Mouse (Mus musculus) forebrain, embryonic 16.5 days (tissue): ENCODE results near the gene Dtd1. TPM values are rescaled to one million over a fixed set of nuclear protein-coding genes. Genes with fewer than 3 reads are reported as not detected.

Experiments
- ATAC-seq: fragments of 200-750 bp; cut with Nextera tagmentation; 2 replicates; pipeline ENCODE4 v1.8.0; 2017; ENCODE audit warnings: mild to moderate bottlenecking, moderate library complexity
- H3K27ac ChIP-seq: fragments of 300-500 bp; sonication (generic); 2 replicates; pipeline ENCODE4 v1.5.1; 2014; ENCODE audit warnings: low read length, control low read depth
- H3K27me3 ChIP-seq: fragments of 300-500 bp; sonication (generic); replicated peaks from 2 replicates; pipeline ENCODE4 v1.6.1; 2014; ENCODE audit warnings: low read length; ENCODE audit not compliant: control insufficient read depth, insufficient read depth
- H3K36me3 ChIP-seq: fragments of 300-500 bp; sonication (generic); 2 replicates; pipeline ENCODE4 v1.6.1; 2014; ENCODE audit not compliant: control insufficient read depth, insufficient read depth
- H3K4me1 ChIP-seq: fragments of 300-500 bp; sonication (generic); replicated peaks from 2 replicates; pipeline ENCODE4 v1.6.1; 2014; ENCODE audit warnings: low read length; ENCODE audit not compliant: control insufficient read depth, insufficient read depth
- H3K4me2 ChIP-seq: fragments of 300-500 bp; sonication (generic); 2 replicates; pipeline ENCODE4 v1.6.1; 2014; ENCODE audit warnings: mild to moderate bottlenecking, low read length, control low read depth
- H3K4me3 ChIP-seq: fragments of 300-500 bp; sonication (generic); replicated peaks from 2 replicates; pipeline ENCODE4 v1.5.1; 2014; ENCODE audit warnings: mild to moderate bottlenecking, low read length, control low read depth
- H3K9ac ChIP-seq: fragments of 300-500 bp; sonication (generic); replicated peaks from 2 replicates; pipeline ENCODE4 v1.6.1; 2014; ENCODE audit warnings: low read depth, low read length, control low read depth
- H3K9me3 ChIP-seq: fragments of 300-500 bp; sonication (generic); 2 replicates; pipeline ENCODE4 v1.6.1; 2016; ENCODE audit warnings: low read length; ENCODE audit not compliant: control insufficient read depth
- WGBS: fragments of 180-500 bp; shearing (Covaris S2); extraction: QIAGEN DNeasy Blood & Tissue Kit; methylation state at CpG from one replicate; pipeline ENCODE4 v1.1.7; 2014; 5-methylcytosine and 5-hydroxymethylcytosine counted together
- polyA plus RNA-seq: library from polyadenylated mRNA; unstranded; fragments of >200 nt; fragmentation: Nextera tagmentation; extraction: Ambion mirVana; gene quantifications from 2 replicates; pipeline ENCODE4 v1.2.1, GENCODE M21; 2015

The Dtd1 gene
- polyA plus RNA-seq, 1 experiment from 2014 or later, result 80.4 TPM

DNA sequence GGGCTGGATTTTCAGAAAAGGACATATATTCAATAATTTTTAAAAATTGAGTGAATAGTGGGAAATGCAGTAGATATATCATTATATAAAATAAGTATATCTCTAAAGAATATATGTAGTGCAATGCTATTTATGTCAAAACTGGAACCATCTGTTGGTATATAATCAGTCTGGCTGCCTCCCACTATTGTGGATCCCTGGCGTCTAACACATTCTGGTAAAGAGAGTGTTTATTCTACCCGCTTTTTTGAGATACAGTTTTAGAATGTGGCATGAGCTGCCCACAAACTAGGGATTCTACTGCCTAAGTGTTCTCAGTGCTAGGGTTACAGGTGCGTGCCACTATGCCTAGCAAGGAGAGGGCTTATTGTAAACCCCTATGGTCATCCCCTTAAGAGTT, 55.6 kb downstream of the Dtd1 start:
- Histone ChIP-seq H3K9me3 (no peaks in the 10 kb centered on the region), H3K4me1 (0 out of 2 replicates have a peak, but pooled peaks cover 2% of the 10 kb centered on the region), H3K27me3 (no peaks in the 10 kb centered on the region), H3K9ac (no peak overlapping the region), H3K27ac (no peak overlapping the region), H3K4me3 (no peak overlapping the region), H3K36me3 (no peaks in the 10 kb centered on the region), H3K4me2 (no peak overlapping the region)
- peak; percentile 70; the same call in 1 of the 2 replicates for ATAC-seq
- 75% methylated on average over 3 of the region's 3 CpGs for WGBS

- Histone ChIP-seq H3K4me1 (no peaks in the 10 kb centered on the region), H3K4me2 (no peak overlapping the region), H3K27ac (no peak overlapping the region), H3K9me3 (no peaks in the 10 kb centered on the region), H3K36me3 (no peaks in the 10 kb centered on the region), H3K4me3 (no peak overlapping the region), H3K27me3 (no peaks in the 10 kb centered on the region), H3K9ac (no peak overlapping the region)
- ATAC-seq, result no peak
- WGBS, result 68% methylated on average over 4 of the region's 4 CpGs
Measured at GRCm38 (mm10) chr2:144668507-144668906, 68.8 kb downstream of the Dtd1 start.

- Histone ChIP-seq H3K4me2 (no peak overlapping the region), H3K9me3 (no peaks in the 10 kb centered on the region), H3K9ac (no peak overlapping the region), H3K4me3 (no peak overlapping the region), H3K27me3 (no peaks in the 10 kb centered on the region), H3K4me1 (no peaks in the 10 kb centered on the region), H3K36me3 (no peaks in the 10 kb centered on the region), H3K27ac (no peak overlapping the region)
- no peak for ATAC-seq
- WGBS, result 91% methylated on average over 5 of the region's 5 CpGs
Measured at GRCm38 (mm10) chr2:144670289-144670930, 70.7 kb downstream of the Dtd1 start.

DNA sequence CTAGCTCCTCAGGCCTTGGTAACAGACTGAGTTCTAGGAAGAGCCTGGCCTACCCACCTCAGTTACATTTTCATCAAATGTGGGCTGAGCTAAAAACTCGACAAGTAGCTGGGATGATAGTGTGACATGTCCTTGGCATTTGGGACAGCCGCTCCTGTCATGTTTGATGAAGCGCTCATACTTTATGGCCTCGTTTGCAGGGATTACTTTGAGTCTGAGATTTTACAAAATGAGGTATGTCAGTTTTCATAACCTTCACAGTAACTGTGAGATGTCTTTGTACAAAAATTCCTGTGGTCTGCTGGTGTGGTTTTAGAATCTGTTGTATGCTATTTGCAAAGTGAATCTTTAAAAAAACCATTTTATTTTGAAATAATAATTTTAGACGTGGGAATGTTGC, 72.7 kb downstream of the Dtd1 start:
- no peaks in the 10 kb centered on the region for H3K9me3 ChIP-seq
- 82% methylated on average over 5 of the region's 5 CpGs for WGBS
- H3K4me2 ChIP-seq, result no peak overlapping the region
- no peaks in the 10 kb centered on the region for H3K27me3 ChIP-seq
- H3K36me3 ChIP-seq, result no peaks in the 10 kb centered on the region
- no peak overlapping the region for H3K27ac ChIP-seq
- ATAC-seq, result no peak
- no peak overlapping the region for H3K9ac ChIP-seq
- H3K4me1 ChIP-seq, result peaks cover 8% of the 10 kb centered on the region
- H3K4me3 ChIP-seq, result no peak overlapping the region

DNA sequence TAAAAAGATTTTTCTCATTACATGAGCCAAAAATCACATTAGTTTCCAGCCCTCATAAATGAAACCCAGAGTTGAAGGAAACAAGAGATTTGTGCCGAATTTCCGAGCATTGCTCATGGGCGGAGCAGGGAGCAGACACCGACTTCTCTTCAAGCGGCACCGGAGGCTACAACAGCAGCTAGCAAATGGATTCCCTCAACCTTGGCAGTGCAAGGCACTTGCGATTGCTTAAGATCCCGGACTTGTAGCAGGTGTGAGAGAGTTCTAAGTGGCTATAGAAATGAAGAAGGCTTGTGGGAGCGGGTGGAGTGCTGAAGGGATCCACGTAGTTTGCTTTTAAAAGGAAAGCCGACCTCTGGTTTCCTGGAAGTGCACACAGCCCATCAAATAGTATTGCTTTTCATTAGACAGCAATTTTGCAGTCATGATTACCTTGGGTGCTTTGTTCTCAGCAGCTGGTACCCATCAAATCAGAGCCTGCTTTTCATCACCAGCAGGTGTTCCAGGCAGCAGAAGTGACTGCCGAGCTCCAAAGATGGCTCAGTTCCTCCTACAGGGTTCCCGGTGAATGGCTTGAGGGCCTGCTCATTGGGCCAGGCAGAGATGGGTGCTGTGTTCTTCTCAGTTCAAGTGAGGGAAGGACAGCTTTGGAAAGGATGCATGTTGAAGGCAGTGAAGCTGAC, 77.0 kb downstream of the Dtd1 start:
- Histone ChIP-seq H3K4me3 (no peak overlapping the region), H3K9ac (no peak overlapping the region), H3K27ac (no peak overlapping the region), H3K4me2 (no peak overlapping the region), H3K9me3 (no peaks in the 10 kb centered on the region), H3K27me3 (no peaks in the 10 kb centered on the region), H3K4me1 (peaks cover 9% of the 10 kb centered on the region), H3K36me3 (no peaks in the 10 kb centered on the region)
- WGBS, result 59% methylated on average over 13 of the region's 13 CpGs
- ATAC-seq, result peak; percentile 61

DNA sequence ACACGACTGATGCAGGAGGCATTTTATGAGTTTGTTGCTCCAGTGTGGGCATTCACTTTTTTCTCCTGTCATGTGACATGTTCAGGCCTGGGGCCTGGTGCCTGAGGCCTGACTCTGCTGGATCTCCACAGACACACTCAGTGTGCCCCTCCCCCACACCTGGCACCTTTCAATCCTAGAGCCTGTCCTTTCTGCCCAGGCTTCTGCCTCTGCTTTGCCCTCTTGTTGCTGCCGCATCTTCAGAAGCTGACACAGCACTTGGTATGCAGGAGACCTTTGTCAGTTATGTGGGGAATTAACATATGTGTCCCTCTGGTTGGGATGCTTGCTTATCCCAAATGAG, 77.5 kb downstream of the Dtd1 start:
- Histone ChIP-seq H3K27me3 (no peaks in the 10 kb centered on the region), H3K4me1 (peaks cover 9% of the 10 kb centered on the region), H3K36me3 (no peaks in the 10 kb centered on the region), H3K9ac (no peak overlapping the region), H3K4me2 (no peak overlapping the region), H3K4me3 (no peak overlapping the region), H3K27ac (no peak overlapping the region), H3K9me3 (no peaks in the 10 kb centered on the region)
- peak; percentile 32; the same call in 1 of the 2 replicates for ATAC-seq
- WGBS, result 58% methylated on average over 2 of the region's 2 CpGs

GRCm38 (mm10) chr2:144678779-144679178, 79.1 kb downstream of the Dtd1 start:
- Histone ChIP-seq H3K27ac (no peak overlapping the region), H3K36me3 (no peaks in the 10 kb centered on the region), H3K4me2 (no peak overlapping the region), H3K4me1 (peaks cover 9% of the 10 kb centered on the region), H3K9ac (no peak overlapping the region), H3K9me3 (no peaks in the 10 kb centered on the region), H3K4me3 (no peak overlapping the region), H3K27me3 (no peaks in the 10 kb centered on the region)
- 71% methylated on average over 6 of the region's 6 CpGs for WGBS
- no peak for ATAC-seq

GRCm38 (mm10) chr2:144679394-144679793, 79.7 kb downstream of the Dtd1 start:
- no peak overlapping the region for H3K4me2 ChIP-seq
- no peaks in the 10 kb centered on the region for H3K36me3 ChIP-seq
- no peak for ATAC-seq
- H3K27me3 ChIP-seq, result no peaks in the 10 kb centered on the region
- no peak overlapping the region for H3K9ac ChIP-seq
- 73% methylated on average over 3 of the region's 3 CpGs for WGBS
- H3K9me3 ChIP-seq, result no peaks in the 10 kb centered on the region
- H3K4me3 ChIP-seq, result no peak overlapping the region
- peaks cover 9% of the 10 kb centered on the region for H3K4me1 ChIP-seq
- no peak overlapping the region for H3K27ac ChIP-seq

DNA sequence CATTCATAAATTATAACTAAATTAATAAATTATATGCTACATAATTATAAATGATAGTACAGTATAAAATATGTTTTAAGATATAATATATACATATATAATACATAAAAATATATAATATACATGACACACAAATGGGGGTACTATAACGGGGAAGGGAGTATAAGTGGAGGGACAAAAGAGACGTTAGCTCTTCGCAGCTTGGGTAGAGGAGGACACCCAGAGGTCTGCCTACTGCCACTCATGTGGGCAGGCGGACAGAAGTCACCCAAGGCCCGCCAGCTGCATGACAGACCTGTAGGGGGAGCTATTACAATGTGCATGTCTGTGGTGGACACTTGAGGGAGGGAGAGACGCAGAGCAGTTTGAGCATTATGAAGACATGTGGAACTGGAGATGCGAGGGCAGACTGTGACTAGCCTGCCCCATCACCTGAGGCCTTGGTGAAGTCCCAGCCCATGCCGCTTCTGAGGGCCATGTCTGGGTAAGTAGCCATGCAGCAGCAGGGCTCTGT, 92.6 kb downstream of the Dtd1 start:
- no peaks in the 10 kb centered on the region for H3K9me3 ChIP-seq
- no peak for ATAC-seq
- H3K27me3 ChIP-seq, result no peaks in the 10 kb centered on the region
- H3K4me1 ChIP-seq, result no peaks in the 10 kb centered on the region
- no peak overlapping the region for H3K4me2 ChIP-seq
- 79% methylated on average over 8 of the region's 8 CpGs for WGBS
- no peak overlapping the region for H3K27ac ChIP-seq
- no peak overlapping the region for H3K9ac ChIP-seq
- no peaks in the 10 kb centered on the region for H3K36me3 ChIP-seq
- no peak overlapping the region for H3K4me3 ChIP-seq
